Mouse (Mus musculus): ENCODE results near the gene Arhgap27. TPM values are rescaled to one million over a fixed set of nuclear protein-coding genes. Genes with fewer than 3 reads are reported as not detected.
A peak's percentile ranks its signal among the peaks of the same experiment; 100 is the strongest.
"Not testable (repeated sequence)": the region's sequence is repeated elsewhere in the genome, so short reads cannot be mapped to it uniquely, and the experiment has no call there.

Arhgap27 gene
- polyA plus RNA-seq, 1 experiment from 2014 or later, result 3.2 TPM

DNA sequence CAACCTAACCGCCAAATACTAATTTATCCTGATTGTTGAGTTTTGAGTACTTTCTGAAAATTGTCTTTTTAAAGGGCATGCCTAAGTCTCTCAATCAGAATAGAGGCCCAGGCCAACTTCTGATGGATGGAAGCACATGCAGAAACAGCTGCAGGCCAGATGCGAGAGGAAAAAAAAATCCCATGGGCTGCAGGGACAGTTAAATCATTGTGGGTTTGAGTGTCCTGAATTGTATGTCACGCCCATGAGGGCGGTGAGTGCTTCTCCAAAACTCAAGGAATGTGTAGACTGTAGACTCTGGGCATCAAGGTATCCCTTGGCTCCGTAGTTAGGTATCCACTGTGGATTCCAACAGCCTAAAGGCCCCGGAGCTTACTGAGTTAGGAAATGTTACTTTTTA is 69.4 kb downstream of the Arhgap27 start:
- 81% methylated on average over 6 of the region's 6 CpGs for WGBS (ENCODE audit: insufficient replicate concordance)
- no peak for ATAC-seq
- Histone ChIP-seq H3K27ac (ENCODE audit: low read depth) (no peak overlapping the region), H3K9me3 (ENCODE audit: low read length) (no peaks in the 10 kb centered on the region), H3K27me3 (ENCODE audit: insufficient read depth, low read length) (no peaks in the 10 kb centered on the region), H3K36me3 (replicated peaks; ENCODE audit: insufficient read depth, low read length) (no peaks in the 10 kb centered on the region), H3K4me3 (ENCODE audit: low read depth, low read length) (no peak overlapping the region), H3K4me2 (ENCODE audit: low read depth, low read length) (no peak overlapping the region), H3K9ac (replicated peaks) (no peak overlapping the region), H3K4me1 (ENCODE audit: insufficient read depth) (peaks cover 10% of the 10 kb centered on the region)
- no peak for DNase-seq
- TF ChIP-seq EP300 (IDR thresholded peaks at IDR 0.05; ENCODE audit: low read depth), result no peak
- no peak for TF ChIP-seq CTCF (IDR thresholded peaks at IDR 0.05; ENCODE audit: low read depth)

DNA sequence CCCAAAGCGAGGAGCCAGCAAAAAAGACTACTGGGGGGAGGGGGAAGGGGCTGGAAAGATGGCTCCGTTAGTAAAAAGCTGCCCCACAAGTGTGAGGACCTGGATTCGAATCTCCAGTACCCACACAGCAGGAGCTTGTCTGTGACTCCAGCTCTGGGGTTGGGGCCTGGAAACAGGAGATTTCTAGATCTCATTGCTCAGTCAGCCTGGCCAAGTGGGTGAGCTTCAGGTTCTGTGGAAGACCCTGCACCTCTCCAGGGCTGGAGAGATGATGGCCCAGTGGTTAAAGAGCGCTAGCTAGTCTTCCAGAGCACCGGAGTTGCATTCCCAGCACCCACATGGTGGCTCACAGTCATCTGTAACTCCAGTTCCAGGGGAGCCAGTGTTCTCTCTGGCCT is 70.6 kb downstream of the Arhgap27 start:
- TF ChIP-seq CTCF (IDR thresholded peaks at IDR 0.05; ENCODE audit: low read depth) (no peak), EP300 (IDR thresholded peaks at IDR 0.05; ENCODE audit: low read depth) (no peak)
- Histone ChIP-seq H3K4me2 (ENCODE audit: low read depth, low read length) (no peak overlapping the region), H3K4me1 (ENCODE audit: insufficient read depth) (peaks cover 17% of the 10 kb centered on the region), H3K9ac (replicated peaks) (no peak overlapping the region), H3K36me3 (replicated peaks; ENCODE audit: insufficient read depth, low read length) (no peaks in the 10 kb centered on the region), H3K4me3 (ENCODE audit: low read depth, low read length) (no peak overlapping the region), H3K9me3 (ENCODE audit: low read length) (no peaks in the 10 kb centered on the region), H3K27me3 (ENCODE audit: insufficient read depth, low read length) (no peaks in the 10 kb centered on the region), H3K27ac (ENCODE audit: low read depth) (0 out of 2 replicates have a peak overlapping the region, but pooled peaks have one; percentile 4)
- DNase-seq (no peak), ATAC-seq (no peak)
- WGBS (ENCODE audit: insufficient replicate concordance), result 67% methylated on average over 5 of the region's 5 CpGs

DNA sequence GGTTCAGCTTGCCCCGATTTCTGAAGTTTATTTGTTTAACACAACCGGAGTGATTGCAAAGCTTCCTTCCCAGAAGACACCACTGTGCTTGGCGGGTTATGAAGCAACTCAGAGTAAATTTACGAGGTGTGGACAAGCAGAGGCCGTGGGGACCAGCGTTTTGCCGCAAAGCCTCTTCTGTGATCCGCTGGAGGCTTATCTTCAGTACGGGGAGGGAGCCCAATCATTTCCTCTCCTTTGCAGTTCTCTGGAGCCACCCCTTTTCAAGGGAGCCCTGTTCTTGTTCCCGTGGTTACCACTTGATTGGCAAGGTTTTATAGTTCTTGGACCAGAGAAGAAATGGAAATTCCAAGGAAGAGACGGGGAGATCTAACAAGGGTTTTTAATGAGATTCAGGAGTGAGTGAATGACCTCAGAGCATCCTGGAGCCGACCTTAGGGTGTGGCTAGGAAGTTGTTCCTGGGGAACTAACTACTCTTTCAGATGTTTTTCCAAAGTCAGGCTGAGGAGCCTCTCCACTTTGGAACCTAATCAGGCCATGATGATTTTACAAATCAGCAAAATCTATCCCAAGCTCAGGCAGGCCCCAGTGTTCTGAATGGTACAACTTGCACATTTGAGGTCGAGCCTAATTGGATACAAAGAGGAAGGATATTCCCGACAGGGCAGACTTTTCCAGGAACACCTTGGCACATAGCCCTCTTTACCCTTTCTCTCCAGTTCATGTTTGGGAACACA is 71.2 kb downstream of the Arhgap27 start:
- TF ChIP-seq CTCF (IDR thresholded peaks at IDR 0.05; ENCODE audit: low read depth) (no peak), EP300 (IDR thresholded peaks at IDR 0.05; ENCODE audit: low read depth) (no peak)
- Histone ChIP-seq H3K4me3 (ENCODE audit: low read depth, low read length) (no peak overlapping the region), H3K9me3 (ENCODE audit: low read length) (no peaks in the 10 kb centered on the region), H3K4me2 (ENCODE audit: low read depth, low read length) (0 out of 2 replicates have a peak overlapping the region, but pooled peaks have one; percentile 19), H3K9ac (replicated peaks) (no peak overlapping the region), H3K4me1 (ENCODE audit: insufficient read depth) (peaks cover 17% of the 10 kb centered on the region), H3K27ac (ENCODE audit: low read depth) (0 out of 2 replicates have a peak overlapping the region, but pooled peaks have one; percentile 4), H3K27me3 (ENCODE audit: insufficient read depth, low read length) (no peaks in the 10 kb centered on the region), H3K36me3 (replicated peaks; ENCODE audit: insufficient read depth, low read length) (no peaks in the 10 kb centered on the region)
- ATAC-seq (no peak; the same call in 1 of the 2 replicates), DNase-seq (no peak)
- WGBS (ENCODE audit: insufficient replicate concordance), result 13% methylated on average over 14 of the region's 14 CpGs

DNA sequence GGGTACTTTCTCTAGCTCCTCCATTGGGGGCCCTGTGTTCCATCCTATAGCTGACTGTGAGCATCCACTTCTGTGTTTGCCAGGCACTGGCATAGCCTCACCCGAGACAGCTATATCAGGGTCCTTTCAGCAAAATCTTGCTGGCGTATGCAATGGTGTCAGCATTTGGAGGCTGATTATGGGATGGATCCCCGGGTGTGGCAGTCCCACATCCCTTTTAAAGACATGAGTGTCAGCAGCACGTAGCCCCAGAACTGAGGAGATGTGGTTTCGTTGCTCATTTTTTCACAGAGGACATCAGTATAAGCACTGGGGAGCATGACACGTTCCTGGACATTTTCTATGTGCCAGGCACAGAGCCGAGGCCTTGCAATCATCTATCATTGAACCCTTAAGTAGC is 72.7 kb downstream of the Arhgap27 start:
- not testable (repeated sequence) for DNase-seq; H3K9ac ChIP-seq (replicated peaks); H3K27me3 ChIP-seq (ENCODE audit: insufficient read depth, low read length); ATAC-seq; H3K36me3 ChIP-seq (replicated peaks; ENCODE audit: insufficient read depth, low read length); H3K27ac ChIP-seq (ENCODE audit: low read depth); H3K4me3 ChIP-seq (ENCODE audit: low read depth, low read length); H3K4me2 ChIP-seq (ENCODE audit: low read depth, low read length); H3K9me3 ChIP-seq (ENCODE audit: low read length)
- H3K4me1 ChIP-seq (ENCODE audit: insufficient read depth), result peaks cover 17% of the 10 kb centered on the region
- 77% methylated on average over 7 of the region's 7 CpGs for WGBS (ENCODE audit: insufficient replicate concordance)

DNA sequence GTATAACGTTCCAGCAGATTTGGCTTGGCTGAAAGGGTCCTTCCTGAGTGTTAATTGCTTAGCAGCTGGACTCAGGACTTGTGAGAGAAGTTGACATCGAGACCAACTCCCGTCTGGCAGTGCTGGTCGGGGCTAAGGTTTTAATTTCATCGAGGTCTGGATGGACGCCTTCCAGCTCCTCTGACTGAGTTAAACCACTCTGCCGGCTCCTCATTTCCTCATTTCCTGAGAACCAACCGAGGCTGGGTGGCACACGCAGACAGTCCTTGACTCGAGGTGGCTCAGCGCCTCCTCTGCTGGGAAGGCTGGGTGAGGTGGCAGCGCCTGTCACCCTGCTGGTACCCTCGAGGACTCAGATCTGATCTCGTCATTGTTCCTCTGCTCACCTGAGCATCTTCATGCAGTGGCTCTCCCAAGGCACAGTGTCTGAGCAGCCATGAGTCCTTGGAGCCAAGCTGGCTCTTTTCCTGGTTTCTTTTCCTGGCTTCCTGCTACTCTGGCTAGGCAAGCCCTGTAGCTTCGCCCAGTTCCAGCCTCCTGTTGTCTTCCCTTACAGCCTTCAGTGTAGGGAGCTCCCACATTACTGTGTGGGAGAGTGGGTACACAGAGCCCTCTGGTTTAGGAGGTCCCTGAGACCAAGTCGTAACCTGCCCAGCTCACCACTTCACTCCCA is 75.1 kb downstream of the Arhgap27 start:
- H3K9ac ChIP-seq (replicated peaks), result no peak overlapping the region
- H3K4me3 ChIP-seq (ENCODE audit: low read depth, low read length), result no peak overlapping the region
- H3K4me1 ChIP-seq (ENCODE audit: insufficient read depth), result peaks cover 17% of the 10 kb centered on the region
- H3K9me3 ChIP-seq (ENCODE audit: low read length), result no peaks in the 10 kb centered on the region
- 43% methylated on average over 16 of the region's 16 CpGs for WGBS (ENCODE audit: insufficient replicate concordance)
- DNase-seq (no peak), ATAC-seq (no peak)
- TF ChIP-seq CTCF (IDR thresholded peaks at IDR 0.05; ENCODE audit: low read depth), result no peak
- TF ChIP-seq EP300 (IDR thresholded peaks at IDR 0.05; ENCODE audit: low read depth), result no peak
- H3K27me3 ChIP-seq (ENCODE audit: insufficient read depth, low read length), result no peaks in the 10 kb centered on the region
- no peak overlapping the region for H3K4me2 ChIP-seq (ENCODE audit: low read depth, low read length)
- no peaks in the 10 kb centered on the region for H3K36me3 ChIP-seq (replicated peaks; ENCODE audit: insufficient read depth, low read length)
- H3K27ac ChIP-seq (ENCODE audit: low read depth), result no peak overlapping the region

DNA sequence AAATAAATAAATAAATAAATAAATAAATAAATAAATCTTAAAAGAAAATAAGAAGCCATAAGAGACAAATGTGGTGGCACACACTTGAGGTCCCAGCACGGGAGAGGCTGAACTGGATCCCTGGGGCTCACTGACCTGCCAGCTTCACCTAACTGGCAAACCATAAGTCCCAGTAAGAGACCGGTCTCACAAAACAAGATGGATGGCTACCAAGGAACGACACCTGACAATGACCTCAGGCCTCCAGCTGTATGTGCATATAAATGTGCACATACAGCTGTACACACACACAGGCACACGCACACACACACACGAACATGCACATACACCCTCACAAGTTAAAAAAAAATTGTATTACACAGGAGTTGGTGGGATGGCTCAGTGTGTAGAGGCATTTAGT is 76.6 kb downstream of the Arhgap27 start:
- Histone ChIP-seq H3K4me1 (ENCODE audit: insufficient read depth) (peaks cover 14% of the 10 kb centered on the region), H3K4me2 (ENCODE audit: low read depth, low read length) (no peak overlapping the region), H3K36me3 (replicated peaks; ENCODE audit: insufficient read depth, low read length) (no peaks in the 10 kb centered on the region), H3K27ac (ENCODE audit: low read depth) (no peak overlapping the region), H3K4me3 (ENCODE audit: low read depth, low read length) (no peak overlapping the region), H3K9me3 (ENCODE audit: low read length) (no peaks in the 10 kb centered on the region), H3K27me3 (ENCODE audit: insufficient read depth, low read length) (no peaks in the 10 kb centered on the region), H3K9ac (replicated peaks) (no peak overlapping the region)
- WGBS (ENCODE audit: insufficient replicate concordance), result 91% methylated on average over 5 of the region's 5 CpGs
- ATAC-seq (no peak), DNase-seq (no peak)
- TF ChIP-seq EP300 (IDR thresholded peaks at IDR 0.05; ENCODE audit: low read depth) (no peak), CTCF (IDR thresholded peaks at IDR 0.05; ENCODE audit: low read depth) (no peak)
